Mouse (Mus musculus): ENCODE results near the gene Fbrsl1.

The Fbrsl1 gene

DNA sequence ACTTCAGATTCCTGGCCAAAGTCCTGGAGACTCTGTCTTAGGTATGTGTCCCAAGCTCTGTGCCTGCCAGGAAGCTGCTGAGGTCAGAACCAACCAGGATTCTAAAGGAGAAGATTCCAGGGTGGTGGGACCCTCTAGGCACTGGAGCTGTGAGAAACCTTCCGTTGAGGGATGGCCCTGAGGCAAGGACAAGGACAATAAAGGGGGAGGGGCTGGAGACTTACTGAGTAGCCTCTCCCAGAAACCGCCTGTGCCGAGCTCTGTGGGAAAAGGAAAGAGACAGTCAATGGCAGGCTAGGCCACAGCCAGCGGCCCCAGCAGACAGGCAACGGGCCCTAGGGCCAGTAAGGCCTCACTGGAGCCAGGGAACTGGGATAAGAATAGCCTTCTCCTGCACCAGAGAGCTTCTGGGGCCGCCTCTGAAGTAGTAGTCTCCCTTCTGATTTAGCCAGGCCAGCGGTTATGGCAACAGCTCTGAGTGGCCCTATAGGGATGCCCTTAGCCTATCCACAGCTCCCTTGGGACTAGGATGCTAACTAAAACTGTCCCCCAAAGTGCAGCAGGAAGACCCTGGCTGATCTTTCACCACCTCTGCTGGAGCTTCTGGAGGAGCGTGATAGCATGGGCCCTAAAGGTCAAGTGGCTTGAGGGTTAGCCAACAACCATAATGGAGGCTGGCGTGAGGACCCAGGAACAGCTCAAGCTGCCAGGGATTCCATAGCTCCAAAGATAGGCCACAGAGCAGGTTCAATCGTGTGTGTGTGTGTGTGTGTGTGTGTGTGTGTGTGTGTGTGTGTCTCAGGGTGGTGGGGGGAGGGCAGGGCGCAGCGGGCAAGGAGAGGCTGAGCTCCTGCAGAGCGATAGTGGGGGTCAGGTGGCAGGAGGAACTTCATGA lies 32.2 kb downstream of the Fbrsl1 start:
- no peak for DNase-seq (ENCODE audit: low read depth, low spot score)

DNA sequence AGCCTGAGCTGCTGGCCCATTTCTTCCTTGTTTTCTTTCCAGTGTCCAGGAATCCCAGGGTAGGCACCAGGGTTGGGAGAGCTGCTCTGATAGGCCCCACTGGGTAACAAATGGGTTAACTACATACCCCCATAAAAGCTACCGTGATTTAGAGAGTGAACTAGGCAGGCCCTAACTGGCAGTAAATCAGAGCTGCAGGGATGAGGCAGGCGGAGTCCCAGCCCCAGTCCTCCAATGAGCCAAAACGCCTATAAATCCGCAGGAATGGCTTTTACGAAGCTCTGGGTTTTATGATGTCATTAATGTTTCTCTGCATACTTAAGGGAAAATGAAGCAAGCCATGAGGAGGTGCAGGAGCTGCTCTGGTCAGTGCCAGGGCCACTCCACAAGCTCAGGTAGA lies 33.3 kb downstream of the Fbrsl1 start:
- no peak for DNase-seq (ENCODE audit: low read depth, low spot score)

DNA sequence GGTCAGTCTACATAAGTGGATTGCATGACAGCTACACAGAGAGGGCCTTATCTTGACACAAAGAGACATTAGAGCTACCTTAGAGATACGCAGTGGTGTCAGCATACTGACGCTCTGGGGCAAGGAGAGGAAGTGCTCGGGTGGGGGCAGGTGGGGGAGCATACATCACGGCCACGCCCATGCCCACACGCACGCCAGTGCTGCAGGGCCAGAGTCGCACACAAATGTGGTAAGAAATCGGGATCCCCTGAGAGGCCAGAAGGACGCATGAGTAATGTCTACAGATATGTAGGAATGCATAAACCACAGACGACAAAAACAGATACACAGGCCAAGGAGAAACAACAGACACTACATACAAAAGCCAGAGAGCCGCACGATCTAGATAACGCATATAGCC lies 35.3 kb downstream of the Fbrsl1 start:
- no peak for DNase-seq (ENCODE audit: low read depth, low spot score)

DNA sequence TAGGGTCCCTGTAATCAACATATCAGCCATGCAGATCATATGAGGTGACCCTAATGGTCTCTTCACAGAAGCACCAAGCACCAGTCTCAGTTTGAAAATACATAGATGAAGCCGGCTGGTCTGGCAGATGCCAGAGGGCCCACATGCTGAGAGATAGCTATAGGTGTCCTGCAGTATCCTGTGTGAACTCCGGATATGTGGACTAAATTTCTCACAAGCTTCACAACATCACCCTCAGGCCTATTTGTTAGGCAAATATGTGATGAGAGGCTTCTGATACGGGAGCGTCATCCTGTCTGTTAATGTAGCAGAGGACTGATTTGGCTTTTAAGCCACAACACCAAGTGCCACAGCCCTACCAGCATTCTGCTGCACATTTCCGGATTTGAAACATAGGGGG lies 37.9 kb downstream of the Fbrsl1 start:
- no peak for DNase-seq (ENCODE audit: low read depth, low spot score)

DNA sequence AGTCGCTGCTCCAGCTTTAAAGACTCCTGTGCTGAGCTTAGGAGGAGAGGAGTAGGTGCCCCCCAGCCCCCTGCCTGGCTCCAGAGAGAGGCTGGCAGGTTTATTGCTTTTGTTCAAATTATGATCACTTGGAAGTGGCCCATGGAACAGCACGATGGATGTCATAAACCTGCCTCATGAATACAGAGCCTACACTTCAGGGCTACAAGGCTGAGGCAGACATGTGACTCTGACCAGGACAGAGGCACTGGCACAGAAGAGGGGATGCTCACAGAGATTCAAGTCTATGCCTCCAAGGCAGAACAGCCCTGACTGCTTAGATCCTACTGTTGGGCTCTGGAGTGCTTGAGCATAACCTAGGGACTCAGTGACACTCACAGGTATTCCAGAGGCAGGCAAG lies 39.3 kb downstream of the Fbrsl1 start:
- no peak for DNase-seq (ENCODE audit: low read depth, low spot score)

DNA sequence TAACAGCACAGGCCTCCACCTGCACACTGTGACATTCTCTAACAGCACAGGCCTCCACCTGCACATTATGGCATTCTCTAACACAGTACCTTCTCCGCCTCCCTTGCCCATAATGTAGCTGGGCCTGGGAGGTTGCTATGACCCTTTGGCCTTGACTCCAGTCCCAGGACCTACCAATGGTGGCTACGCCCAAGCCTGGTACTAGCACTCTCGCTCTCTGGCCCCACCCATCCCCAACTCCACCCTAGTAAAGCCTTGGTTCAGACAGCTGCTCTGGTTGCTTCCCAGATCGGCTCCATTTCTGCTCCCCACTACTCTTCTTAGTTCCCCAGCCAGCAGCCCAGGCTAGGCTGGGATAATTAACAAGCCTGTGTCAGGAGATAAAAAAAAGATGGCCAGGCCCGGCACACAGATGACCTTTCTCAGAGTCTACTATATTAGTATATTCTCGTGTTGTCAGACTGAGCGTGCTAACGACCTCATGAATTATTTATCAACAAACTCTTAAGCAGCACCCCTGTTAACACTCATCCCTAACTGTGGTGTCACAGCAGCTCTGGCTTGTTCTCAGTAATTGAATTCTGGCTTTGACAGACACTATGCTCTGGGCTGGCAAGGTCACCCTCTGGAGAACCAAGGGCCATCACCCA lies 42.1 kb downstream of the Fbrsl1 start:
- no peak for DNase-seq (ENCODE audit: low read depth, low spot score)

DNA sequence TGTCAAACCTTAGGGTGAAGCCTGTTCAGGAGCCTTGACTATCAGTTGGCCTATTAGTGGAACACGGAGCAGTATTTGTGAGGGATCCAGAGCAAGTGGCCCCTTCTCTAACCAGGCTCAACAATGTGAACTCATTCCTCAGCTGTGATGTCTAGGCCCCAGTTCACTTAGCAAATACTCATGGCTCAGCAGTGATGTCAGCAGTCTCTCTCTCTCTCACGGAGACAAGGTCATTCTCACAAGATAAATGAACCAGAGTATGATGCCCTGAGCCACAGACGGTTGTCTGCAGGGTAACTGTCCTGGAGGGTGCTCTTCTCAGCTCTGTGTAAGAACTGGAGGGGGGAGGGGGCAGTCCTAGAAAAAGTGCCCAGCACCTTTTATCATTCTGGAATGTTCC lies 44.4 kb downstream of the Fbrsl1 start:
- no peak for DNase-seq (ENCODE audit: low read depth, low spot score)

DNA sequence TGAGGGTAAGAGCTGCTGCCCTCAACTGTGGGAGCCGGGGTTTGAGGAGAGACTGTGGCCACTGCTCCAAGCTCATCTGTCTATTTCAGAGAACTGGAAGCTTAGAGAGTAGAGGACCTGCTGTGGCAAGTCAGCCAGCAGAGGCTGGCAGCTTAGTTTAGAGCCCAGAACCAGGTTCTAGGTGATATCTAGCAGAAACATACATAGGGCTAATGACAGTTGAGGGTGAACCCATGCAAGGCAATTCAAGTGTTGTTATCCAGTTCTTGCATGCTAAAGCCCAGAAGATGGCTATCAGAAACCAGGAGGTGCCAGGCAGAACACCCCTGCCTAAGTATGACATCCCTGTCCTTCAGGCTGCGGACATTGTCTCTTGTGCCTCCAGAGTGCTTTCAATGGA lies 45.7 kb downstream of the Fbrsl1 start:
- no peak for DNase-seq (ENCODE audit: low read depth, low spot score)

DNA sequence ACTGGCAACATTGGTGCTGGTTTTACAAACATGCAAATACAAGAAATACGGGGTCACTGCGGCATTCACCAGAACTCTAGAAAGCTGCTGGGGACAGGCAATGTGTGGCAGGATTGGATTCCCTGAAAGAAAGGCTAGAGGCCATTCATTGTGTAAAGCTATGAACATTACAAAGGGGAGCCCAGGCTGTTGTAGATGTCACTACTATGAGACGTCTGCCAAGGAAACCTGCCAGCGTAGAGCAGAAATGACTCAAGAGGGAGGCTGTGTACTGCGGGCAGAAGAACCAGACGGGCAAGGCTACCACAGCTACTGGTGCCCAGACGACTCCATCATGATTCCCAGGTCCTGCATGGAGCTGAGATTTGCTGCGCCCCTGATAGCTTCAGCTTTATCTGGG lies 47.2 kb downstream of the Fbrsl1 start:
- no peak for DNase-seq (ENCODE audit: low read depth, low spot score)

DNA sequence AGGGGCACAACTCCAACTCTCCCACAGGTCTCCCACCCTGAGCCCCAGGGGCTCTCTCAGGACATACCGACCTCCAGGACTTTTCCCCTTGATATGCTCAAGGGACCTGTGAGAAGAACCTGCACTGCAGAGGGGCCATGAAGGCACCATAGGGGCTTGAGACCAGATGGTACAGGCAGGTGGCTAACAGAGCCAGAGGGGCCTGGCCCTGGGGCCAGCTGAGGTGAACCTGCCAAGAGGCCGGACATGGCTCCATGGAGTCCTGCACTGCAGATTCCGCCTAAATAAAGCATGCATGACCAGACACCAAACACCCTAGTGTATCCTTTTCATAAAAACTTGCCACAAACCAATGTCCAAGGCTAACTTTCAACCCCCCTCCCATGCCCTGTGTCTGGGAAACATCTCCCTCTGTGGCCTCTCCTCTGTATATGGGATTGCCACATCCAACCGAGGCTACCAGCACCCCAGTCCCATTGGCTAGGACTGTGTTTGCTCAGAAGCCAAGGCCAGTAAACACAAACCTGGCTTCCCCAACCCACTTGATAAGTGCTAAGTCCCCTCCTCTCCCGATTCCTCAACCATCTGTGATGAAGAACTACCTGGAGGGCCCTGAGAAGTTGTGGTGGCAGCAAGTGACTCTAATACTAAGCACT lies 53.2 kb downstream of the Fbrsl1 start:
- no peak for DNase-seq (ENCODE audit: low read depth, low spot score)

DNA sequence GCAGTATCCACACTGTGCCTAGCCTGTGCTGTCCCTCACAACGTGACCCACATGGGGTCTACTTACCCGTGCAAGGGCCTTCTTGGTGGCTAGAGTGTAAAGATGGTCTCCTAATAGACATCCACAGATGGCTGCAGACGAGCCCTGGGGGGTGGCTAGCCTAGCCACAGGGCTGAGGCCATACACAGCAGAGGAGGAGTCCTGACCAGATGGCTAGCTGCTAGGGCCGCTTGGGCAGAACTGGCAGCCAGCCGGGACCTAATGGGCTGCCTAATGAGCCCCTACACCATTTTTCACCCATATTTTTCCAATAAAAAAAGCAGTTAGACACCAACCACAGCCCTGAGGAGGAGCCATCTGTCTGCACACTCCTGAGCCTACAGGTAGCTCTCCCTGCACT lies 55.6 kb downstream of the Fbrsl1 start:
- no peak for DNase-seq (ENCODE audit: low read depth, low spot score)

DNA sequence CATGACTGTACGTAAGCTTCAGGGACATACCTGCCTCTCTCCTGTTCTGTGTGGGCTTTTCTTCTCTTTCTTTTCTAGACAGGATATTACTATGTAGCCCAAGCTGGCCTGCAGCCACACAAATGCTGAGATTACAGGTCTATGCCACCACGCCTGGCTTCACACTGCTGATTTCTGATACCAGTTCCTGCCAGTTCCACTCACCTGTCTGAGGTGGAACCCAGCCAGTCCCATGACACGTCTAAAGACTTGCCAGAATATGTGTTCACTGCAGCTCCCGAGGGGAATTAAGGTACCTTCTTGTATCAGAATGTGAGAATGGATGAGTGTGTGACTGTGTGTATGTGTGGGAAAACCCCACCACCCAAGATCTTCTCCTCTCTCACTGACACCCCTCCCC lies 57.7 kb downstream of the Fbrsl1 start:
- DNase-seq (ENCODE audit: low read depth, low spot score), result no peak

DNA sequence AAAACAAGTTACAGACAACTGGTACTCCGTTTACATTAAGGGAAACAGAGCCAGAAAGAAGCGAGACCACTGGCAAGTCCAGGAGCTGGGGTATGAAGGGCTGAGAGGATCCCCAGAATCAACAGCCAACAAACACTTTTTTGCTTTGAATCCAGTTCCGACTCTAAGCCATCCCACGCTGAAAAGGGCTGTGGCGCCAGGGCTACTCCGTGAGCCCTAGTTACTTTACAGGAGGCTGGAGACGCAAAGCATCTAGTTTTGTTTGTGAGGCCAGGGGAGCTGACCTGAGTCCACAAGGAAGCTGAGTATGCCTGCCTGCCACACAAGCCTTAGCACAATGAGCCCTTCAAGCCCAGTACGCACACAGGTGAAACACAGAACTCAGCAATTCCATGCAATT lies 61.0 kb downstream of the Fbrsl1 start:
- no peak for DNase-seq (ENCODE audit: low read depth, low spot score)

DNA sequence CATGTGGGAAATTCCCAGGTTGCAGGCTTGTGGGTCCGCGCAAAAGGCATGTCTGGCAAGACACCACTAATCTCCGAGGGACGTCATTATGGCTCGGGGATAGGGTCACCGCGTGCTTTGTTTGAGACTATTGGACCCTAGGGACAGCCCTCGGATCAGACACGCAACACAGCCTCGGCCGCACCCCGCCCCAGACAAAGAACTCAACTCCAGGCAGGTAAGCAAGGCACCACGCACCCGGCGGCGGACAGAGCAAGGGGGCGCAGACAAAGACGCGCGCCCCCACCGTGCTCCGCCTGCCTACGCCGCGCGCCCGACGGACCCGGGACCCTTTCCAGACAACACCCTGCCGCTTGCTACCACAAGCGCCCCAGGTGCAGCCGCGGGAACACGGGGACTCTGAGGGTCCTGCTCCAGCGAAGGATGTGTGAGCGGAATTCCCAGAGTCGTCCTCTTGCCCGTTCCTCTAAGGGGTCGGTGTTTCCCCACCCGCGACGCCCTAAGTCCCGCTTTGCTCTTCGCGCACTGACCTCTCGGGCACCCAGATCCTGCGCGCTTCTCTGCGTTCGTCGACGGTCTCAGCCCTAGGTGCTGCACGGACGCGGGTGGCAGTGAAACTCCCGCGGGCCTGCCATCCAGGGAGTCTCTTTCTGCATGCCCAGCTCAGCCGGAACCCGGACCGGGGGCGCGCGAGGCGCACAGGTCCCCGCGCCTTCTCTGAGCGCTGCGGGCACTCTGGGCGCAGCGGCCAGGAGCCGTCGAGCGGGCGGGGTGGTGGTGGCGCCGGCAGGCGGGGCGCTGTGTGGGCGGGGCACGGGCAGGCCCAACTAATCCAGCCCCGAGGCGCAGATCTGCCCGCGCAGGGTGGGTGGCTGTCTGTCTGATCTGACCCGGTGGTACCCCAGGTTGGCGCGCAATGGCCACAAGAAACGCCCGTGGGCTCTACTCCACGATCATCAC lies 61.7 kb downstream of the Fbrsl1 start:
- peak; percentile 51 for DNase-seq (ENCODE audit: low read depth, low spot score)

DNA sequence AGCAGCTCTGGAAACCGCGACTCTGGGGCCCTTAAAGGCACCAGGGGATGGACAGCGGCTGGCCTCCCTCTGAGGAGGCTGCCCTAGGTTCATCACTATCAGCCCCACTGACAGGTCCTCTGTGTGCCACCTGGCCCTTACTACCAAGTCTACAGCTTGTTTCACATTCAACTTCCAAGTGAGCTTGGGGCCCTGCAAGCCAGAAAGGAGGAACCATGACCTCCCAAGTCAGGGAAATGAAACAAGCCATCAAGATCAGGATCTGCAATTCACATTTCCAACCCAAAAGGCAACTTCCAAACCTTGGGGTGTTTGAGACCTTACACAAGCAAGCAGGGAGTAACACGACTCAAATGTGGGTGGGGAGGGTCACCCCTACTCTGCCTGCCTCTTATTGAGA lies 63.0 kb downstream of the Fbrsl1 start:
- no peak for DNase-seq (ENCODE audit: low read depth, low spot score)

DNA sequence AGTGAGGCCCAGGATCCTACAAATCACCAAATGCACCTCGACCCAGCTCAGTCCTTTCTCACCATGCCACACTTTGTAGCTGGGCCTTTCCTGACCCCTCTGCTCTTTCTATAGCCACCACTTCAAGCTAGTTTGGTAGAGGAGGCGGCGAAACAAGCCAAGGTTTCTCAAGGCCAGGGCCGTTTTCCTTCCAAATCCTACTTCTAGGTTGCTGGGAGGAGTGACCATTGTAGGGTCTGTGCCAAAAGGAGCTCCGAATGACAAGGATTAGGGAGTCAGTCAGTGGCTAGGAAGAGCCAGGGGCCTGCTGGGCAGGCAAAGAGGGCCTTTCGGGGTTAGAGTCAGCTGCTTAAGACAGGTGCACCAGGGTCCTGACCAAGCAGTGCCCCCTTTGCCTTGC lies 63.8 kb downstream of the Fbrsl1 start:
- no peak for DNase-seq (ENCODE audit: low read depth, low spot score)

DNA sequence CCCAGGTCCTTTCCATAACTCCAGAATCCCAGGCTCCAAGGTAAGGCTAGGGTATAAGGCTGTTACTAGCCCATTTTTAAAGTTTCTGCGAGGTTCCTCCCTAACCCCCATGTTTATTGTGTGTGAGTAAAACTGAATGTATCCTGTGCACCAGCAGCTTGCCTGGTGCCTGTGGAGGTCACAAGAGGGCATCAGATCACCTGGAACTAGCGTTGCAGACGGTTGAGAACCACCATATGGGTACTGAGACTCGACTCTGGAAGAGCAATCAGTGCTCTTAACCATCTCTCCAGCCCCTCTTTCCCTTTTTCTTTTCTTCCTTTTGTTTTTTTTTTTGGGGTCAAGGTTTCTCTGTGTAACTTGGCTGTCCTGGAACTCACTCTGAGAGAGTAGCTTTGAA lies 68.5 kb downstream of the Fbrsl1 start:
- no peak for DNase-seq (ENCODE audit: low read depth, low spot score)

DNA sequence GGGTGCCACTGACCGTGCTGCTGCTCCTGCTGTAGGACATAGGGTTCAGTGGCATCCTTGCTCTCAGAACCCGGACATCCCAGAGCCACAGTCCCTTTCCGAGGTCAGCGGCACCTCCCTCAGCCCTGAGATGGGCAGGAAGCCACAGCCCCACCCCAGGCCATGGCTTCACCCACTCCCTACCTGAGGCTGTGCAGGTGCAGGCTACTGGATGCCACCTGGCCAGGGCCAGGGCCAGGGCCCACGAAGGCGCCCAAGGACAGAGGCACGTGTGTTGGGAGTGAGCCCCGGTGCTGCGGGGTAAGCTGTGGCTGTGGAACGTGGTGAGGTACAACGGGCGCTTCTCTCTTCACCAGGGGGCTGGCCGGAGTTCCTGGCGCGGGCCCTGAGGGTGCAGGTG lies 69.2 kb downstream of the Fbrsl1 start:
- DNase-seq (ENCODE audit: low read depth, low spot score), result no peak

DNA sequence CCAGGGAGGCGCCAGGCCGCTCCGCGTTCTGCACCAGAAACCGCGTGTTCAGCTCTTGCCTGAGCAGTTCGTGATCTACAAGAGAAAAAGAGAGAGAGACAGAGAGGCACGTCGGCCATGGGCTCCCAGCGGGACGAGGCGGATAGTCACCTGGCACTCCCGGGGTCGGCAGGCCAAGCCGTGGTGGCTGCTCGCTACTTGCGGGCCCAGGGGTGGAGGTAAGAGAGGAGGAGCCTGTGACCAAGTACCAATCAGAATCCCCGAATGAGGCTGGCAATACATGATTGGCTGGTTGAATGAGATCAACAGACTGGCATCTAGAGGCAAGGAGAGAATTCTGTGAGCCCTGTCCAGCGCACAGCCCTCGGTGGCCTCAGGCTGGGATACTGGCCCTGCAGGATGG lies 70.1 kb downstream of the Fbrsl1 start:
- no peak for DNase-seq (ENCODE audit: low read depth, low spot score)

DNA sequence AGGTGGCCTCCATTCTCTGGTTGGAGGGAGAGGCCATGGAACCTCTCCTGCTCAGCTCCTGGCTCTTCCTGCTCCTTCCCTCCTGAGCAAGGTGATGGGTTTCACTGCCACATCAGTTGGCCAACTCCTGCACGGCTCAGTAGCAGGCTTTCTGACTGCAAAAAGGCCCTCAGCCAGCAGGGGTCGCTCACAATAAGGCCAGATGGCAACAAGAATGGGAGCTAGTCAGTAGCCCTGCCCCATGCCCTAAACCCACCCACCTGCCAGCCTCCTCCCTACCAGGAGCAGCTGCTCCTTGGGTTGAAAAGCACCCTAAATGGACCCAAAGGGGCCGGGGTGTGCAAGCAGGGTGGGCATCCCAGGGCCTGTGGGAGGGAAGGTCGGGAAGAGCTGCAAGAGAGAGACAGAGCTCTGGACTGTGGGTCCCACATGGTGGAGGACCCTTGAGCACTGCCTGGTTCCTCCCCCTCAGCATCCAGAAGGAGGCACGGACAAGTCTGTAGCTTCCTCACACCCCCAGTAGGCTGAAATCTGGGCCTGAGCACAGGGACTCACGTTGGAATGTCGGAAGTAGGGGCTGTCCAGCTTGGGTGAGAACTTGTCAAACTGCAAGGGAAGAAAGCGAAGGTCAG lies 71.4 kb downstream of the Fbrsl1 start:
- peak; percentile 71 for DNase-seq (ENCODE audit: low read depth, low spot score)

Data from CD4-positive, CD25-positive, alpha-beta regulatory T cell, adult 2 months (primary cell).